Mouse (Mus musculus) embryonic facial prominence, embryonic 11.5 days (tissue): ENCODE results near the gene Cmbl. TPM values are rescaled to one million over a fixed set of nuclear protein-coding genes. Genes with fewer than 3 reads are reported as not detected.
A peak's percentile ranks its signal among the peaks of the same experiment; 100 is the strongest.

Experiments
- ATAC-seq: fragments of 200-750 bp; cut with Nextera tagmentation; replicated peaks from 2 replicates; pipeline ENCODE4 v1.8.0; 2017; ENCODE audit warnings: low read depth; ENCODE audit not compliant: insufficient number of reproducible peaks, low FRiP score, low TSS enrichment
- DNase-seq: peaks from one replicate; pipeline ENCODE4 v3.0.0-alpha.2; 2015; ENCODE audit warnings: low spot score
- H3K27ac ChIP-seq: fragments of 300-500 bp; sonication (generic); replicated peaks from 2 replicates; pipeline ENCODE4 v1.5.1; 2014; ENCODE audit warnings: mild to moderate bottlenecking, low read depth, low read length, control low read depth
- H3K27me3 ChIP-seq: fragments of 300-500 bp; sonication (generic); 2 replicates; pipeline ENCODE4 v1.6.1; 2014; ENCODE audit warnings: mild to moderate bottlenecking, low read length, moderate library complexity, mixed read lengths; ENCODE audit not compliant: control insufficient read depth, insufficient read depth
- H3K36me3 ChIP-seq: fragments of 300-500 bp; sonication (generic); replicated peaks from 2 replicates; pipeline ENCODE4 v1.6.1; 2014; ENCODE audit warnings: low read depth, mild to moderate bottlenecking, low read length, moderate library complexity, mixed read lengths; ENCODE audit not compliant: control insufficient read depth, insufficient read depth
- H3K4me1 ChIP-seq: fragments of 300-500 bp; sonication (generic); 2 replicates; pipeline ENCODE4 v1.6.1; 2014; ENCODE audit warnings: low read length, mixed read lengths; ENCODE audit not compliant: control insufficient read depth, insufficient read depth
- H3K4me2 ChIP-seq: fragments of 300-500 bp; sonication (generic); 2 replicates; pipeline ENCODE4 v1.6.1; 2014; ENCODE audit warnings: low read depth, mild to moderate bottlenecking, control low read depth, low read length, moderate library complexity
- H3K4me3 ChIP-seq: fragments of 300-500 bp; sonication (generic); 2 replicates; pipeline ENCODE4 v1.5.1; 2014; ENCODE audit warnings: low read depth, low read length, control low read depth
- H3K9ac ChIP-seq: fragments of 300-500 bp; sonication (generic); replicated peaks from 2 replicates; pipeline ENCODE4 v1.6.1; 2014; ENCODE audit warnings: mild to moderate bottlenecking, control low read depth, low read length
- H3K9me3 ChIP-seq: fragments of 300-500 bp; sonication (generic); replicated peaks from 2 replicates; pipeline ENCODE4 v1.6.1; 2016; ENCODE audit warnings: mild to moderate bottlenecking, low read length, inconsistent platforms, mixed read lengths; ENCODE audit not compliant: control insufficient read depth
- WGBS: fragments of 180-500 bp; shearing (Covaris S2); extraction: QIAGEN DNeasy Blood & Tissue Kit; methylation state at CpG from one replicate; pipeline ENCODE4 v1.1.7; 2014; 5-methylcytosine and 5-hydroxymethylcytosine counted together
- polyA plus RNA-seq: library from polyadenylated mRNA; unstranded; fragments of >200 nt; fragmentation: Nextera tagmentation; extraction: Ambion mirVana; gene quantifications from 2 replicates; pipeline ENCODE4 v1.2.1, GENCODE M21; 2014

The Cmbl gene
- polyA plus RNA-seq, 1 experiment from 2014 or later, result 1.4 TPM

DNA sequence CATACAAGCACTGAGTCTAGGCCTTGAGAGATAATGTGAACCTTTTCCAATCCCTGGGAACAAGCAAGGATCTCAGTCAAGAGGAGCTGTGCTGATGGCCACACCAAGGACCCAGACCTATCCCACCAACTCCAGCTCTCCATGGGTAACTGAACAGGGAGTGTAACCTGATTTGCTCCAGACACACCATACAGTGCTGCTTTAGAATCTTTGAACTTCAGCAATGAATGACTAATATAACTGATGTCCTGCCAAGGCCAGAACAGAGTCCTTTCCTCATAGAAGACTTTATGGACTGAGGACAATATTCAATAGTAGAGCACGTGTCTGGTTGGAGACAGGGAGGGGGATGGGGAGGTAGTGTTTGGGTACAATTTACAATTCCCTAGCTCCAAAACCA, 20.1 kb upstream of the Cmbl start:
- ATAC-seq (no peak), DNase-seq (no peak)
- Histone ChIP-seq H3K4me3 (no peak overlapping the region), H3K27ac (no peak overlapping the region), H3K4me2 (no peak overlapping the region), H3K4me1 (0 out of 2 replicates have a peak, but pooled peaks cover 6% of the 10 kb centered on the region), H3K27me3 (no peaks in the 10 kb centered on the region), H3K36me3 (no peaks in the 10 kb centered on the region), H3K9me3 (no peaks in the 10 kb centered on the region), H3K9ac (no peak overlapping the region)
- WGBS, result 80% methylated on average over 1 of the region's 1 CpGs

DNA sequence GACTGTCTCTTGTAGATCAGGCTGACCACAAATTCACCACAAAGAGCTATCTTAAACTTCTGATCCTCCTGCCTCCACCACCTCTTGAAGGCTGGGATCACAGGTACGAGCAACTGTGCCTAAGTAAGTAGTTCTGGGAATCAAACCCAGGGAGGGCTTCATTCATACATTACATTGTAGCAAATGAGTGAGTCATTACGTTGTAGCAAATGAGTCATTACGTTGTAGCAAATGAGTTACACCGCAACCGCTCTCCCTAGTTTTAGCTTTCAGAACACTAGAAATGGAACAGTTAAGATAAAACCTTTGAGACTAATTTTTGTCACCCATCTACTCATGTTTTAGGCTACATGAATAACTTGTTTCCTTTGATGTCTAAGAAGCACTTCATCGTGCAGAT, 18.9 kb upstream of the Cmbl start:
- Histone ChIP-seq H3K4me1 (0 out of 2 replicates have a peak, but pooled peaks cover 6% of the 10 kb centered on the region), H3K27me3 (no peaks in the 10 kb centered on the region), H3K4me3 (no peak overlapping the region), H3K27ac (no peak overlapping the region), H3K9me3 (no peaks in the 10 kb centered on the region), H3K9ac (no peak overlapping the region), H3K4me2 (no peak overlapping the region), H3K36me3 (no peaks in the 10 kb centered on the region)
- DNase-seq, result no peak
- ATAC-seq, result no peak
- WGBS, result 88% methylated on average over 6 of the region's 6 CpGs

DNA sequence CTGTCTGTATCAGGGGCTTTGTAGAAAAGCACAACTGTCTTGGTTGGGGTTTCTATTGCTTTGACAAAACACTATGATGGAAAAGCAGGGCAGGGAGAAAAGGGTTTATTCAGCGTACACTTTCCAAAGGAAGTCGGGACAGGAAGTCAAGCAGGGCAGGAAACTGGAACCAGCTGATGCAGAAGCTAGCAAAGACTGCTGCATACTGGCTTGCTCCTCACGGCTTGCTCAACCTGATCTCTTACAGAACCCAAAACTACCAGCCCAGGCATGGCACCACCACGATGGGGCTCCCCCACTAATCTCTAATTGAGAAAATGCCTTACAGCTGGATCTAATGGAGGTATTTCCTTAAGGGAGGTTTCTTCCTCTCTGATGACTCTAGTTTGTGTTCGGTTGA, 17.8 kb upstream of the Cmbl start:
- Histone ChIP-seq H3K4me3 (no peak overlapping the region), H3K9ac (no peak overlapping the region), H3K9me3 (no peaks in the 10 kb centered on the region), H3K36me3 (no peaks in the 10 kb centered on the region), H3K4me1 (no peaks in the 10 kb centered on the region), H3K27ac (no peak overlapping the region), H3K4me2 (no peak overlapping the region), H3K27me3 (no peaks in the 10 kb centered on the region)
- no peak for ATAC-seq
- 37% methylated on average over 5 of the region's 5 CpGs for WGBS
- DNase-seq, result peak; percentile 56

DNA sequence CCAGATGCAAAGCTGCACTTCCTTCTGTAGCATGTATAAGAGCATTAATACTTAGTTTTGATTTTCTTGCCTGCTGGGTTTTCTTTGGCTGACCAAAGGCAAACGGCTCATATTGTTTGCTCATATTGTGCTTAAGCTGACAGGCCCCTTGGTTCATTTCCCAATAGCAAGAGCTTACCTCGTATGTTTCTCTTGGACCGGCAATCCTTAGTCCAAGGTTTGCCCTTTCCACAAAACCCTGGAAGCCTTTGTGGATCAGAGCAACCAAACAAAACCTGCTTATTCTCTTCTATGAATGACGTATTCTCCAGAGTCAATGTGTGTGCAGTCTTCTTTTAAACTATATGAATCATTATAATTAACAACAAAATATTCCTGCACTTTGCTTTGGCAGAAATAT, 14.8 kb upstream of the Cmbl start:
- Histone ChIP-seq H3K4me3 (no peak overlapping the region), H3K4me1 (no peaks in the 10 kb centered on the region), H3K27me3 (no peaks in the 10 kb centered on the region), H3K36me3 (no peaks in the 10 kb centered on the region), H3K9me3 (no peaks in the 10 kb centered on the region), H3K27ac (no peak overlapping the region), H3K9ac (no peak overlapping the region), H3K4me2 (no peak overlapping the region)
- no peak for ATAC-seq
- WGBS, result 82% methylated on average over 4 of the region's 4 CpGs
- no peak for DNase-seq

DNA sequence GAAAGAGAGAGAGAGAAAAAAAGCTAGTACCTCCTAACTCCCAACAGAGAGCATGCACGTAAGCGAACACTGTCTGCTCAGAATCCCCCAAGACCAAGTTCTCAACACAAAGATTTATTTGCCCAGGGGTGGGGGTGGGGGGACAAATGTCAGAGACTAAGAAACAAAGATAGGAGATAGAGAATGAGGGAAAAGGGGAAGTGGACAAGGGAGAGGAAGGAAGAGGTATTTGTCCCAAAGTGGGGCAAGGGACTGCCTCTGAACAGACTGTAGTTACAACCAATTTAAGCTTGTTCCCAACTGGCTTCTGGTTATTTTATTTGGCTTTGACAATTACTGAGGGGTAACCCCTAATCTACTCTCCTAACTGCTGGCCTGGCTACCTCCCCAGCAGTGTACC, 10.3 kb upstream of the Cmbl start:
- Histone ChIP-seq H3K27ac (no peak overlapping the region), H3K36me3 (no peaks in the 10 kb centered on the region), H3K9ac (no peak overlapping the region), H3K4me3 (no peak overlapping the region), H3K9me3 (no peaks in the 10 kb centered on the region), H3K4me2 (no peak overlapping the region), H3K4me1 (no peaks in the 10 kb centered on the region), H3K27me3 (no peaks in the 10 kb centered on the region)
- WGBS, result 89% methylated on average over 2 of the region's 2 CpGs
- ATAC-seq (no peak), DNase-seq (no peak)

DNA sequence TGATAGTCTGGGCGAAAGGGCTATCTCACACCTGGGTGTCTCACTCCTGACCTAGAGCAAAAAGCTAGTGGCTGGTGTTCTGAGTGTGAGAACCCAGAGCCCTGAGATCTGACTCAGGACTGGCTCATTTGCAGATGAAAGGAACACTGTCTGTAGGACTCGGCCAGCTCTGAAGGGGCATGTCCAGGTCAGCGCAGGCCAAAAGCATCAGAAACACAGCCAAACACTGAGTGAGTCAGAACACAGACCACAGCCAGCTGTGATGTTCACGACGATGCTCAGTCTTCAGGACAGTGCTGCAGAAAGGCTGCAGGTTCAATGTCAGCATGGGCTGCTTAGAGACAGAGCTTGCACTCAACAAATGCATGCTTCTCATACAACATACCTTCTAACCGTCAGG, 3.8 kb upstream of the Cmbl start:
- no peak overlapping the region for H3K9ac ChIP-seq
- ATAC-seq (no peak), DNase-seq (no peak)
- H3K9me3 ChIP-seq, result no peaks in the 10 kb centered on the region
- no peaks in the 10 kb centered on the region for H3K4me1 ChIP-seq
- no peak overlapping the region for H3K4me2 ChIP-seq
- WGBS, result 83% methylated on average over 6 of the region's 6 CpGs
- no peak overlapping the region for H3K27ac ChIP-seq
- H3K4me3 ChIP-seq, result no peak overlapping the region
- H3K36me3 ChIP-seq, result no peaks in the 10 kb centered on the region
- H3K27me3 ChIP-seq, result no peaks in the 10 kb centered on the region

DNA sequence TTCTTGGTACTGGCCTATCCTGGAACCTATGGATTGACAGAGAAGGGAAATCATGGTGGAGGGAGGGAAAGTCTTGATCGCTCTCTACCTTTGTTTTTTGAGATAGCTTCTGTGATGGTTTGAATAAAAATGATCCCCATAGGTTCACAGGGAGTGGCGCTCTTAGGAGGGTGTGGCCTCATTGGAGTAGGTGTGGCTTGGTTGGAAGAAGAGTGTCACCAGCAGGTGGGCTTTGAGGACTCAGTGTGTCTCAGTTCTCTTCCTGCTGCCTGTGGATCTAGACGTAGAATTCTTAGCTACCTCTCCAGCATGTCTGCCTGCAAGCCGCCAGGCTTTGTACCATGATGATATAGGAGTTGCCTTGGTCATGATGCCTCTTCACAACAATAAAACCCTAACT, 3.2 kb upstream of the Cmbl start:
- no peak for DNase-seq
- H3K4me1 ChIP-seq, result no peaks in the 10 kb centered on the region
- WGBS, result 90% methylated on average over 4 of the region's 4 CpGs
- no peak overlapping the region for H3K9ac ChIP-seq
- H3K27me3 ChIP-seq, result no peaks in the 10 kb centered on the region
- H3K27ac ChIP-seq, result no peak overlapping the region
- H3K4me2 ChIP-seq, result no peak overlapping the region
- H3K9me3 ChIP-seq, result no peaks in the 10 kb centered on the region
- H3K36me3 ChIP-seq, result no peaks in the 10 kb centered on the region
- no peak overlapping the region for H3K4me3 ChIP-seq
- ATAC-seq, result no peak

DNA sequence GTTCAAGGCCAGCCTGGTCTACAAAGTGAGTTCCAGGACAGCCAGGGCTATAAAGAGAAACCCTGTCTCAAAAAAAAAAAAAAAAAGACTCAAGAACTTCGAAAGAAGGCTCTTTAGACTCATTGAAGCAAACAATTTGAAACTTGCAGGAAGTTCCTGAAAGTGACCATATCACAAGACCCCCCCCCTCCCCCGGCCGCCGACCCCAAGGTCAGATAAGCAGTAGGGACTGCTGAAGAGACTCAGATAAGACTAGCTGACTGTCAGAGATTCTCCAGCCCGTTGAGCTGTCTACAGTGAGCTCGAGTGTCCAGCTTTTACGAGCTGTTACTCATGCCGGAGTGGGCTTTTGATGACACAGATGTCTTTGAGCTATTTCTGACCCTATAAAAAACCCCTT, 2.3 kb upstream of the Cmbl start:
- Histone ChIP-seq H3K27ac (no peak overlapping the region), H3K36me3 (no peaks in the 10 kb centered on the region), H3K4me1 (no peaks in the 10 kb centered on the region), H3K4me2 (no peak overlapping the region), H3K9me3 (no peaks in the 10 kb centered on the region), H3K9ac (no peak overlapping the region), H3K27me3 (no peaks in the 10 kb centered on the region), H3K4me3 (no peak overlapping the region)
- DNase-seq (no peak), ATAC-seq (no peak)
- WGBS, result 77% methylated on average over 8 of the region's 8 CpGs
